Mouse (Mus musculus) spleen, adult 2 months (tissue): ENCODE data around the gene Atoh8.

Experiments
- CTCF ChIP-seq: fragments of 200-500 bp; IDR thresholded peaks from 2 replicates; pipeline ENCODE4 v1.5.1; 2011; ENCODE audit warnings: mild to moderate bottlenecking, inconsistent platforms; ENCODE audit not compliant: insufficient read depth, insufficient read length, insufficient replicate concordance; ENCODE audit errors: extremely low read depth
- POLR2A ChIP-seq: fragments of 200-500 bp; IDR thresholded peaks from 2 replicates; pipeline ENCODE4 v1.6.1; 2011; ENCODE audit warnings: low read depth, low read length, inconsistent platforms

GRCm38 (mm10) chr6:72177417-72177816, 58.0 kb downstream of the Atoh8 start:
- TF ChIP-seq POLR2A: no peak
- TF ChIP-seq CTCF: no peak
